Mouse (Mus musculus) right cerebral cortex, postnatal 25 days (tissue): ENCODE measurements around the gene Slc44a3.

Source experiments
- DNase-seq: peaks from one replicate; pipeline ENCODE4 v3.0.0; 2022

Slc44a3 gene

GRCm38 (mm10) chr3:121451404-121451803 lies 80.8 kb downstream of the Slc44a3 start:
- no peak for DNase-seq

GRCm38 (mm10) chr3:121449527-121449926 lies 82.7 kb downstream of the Slc44a3 start:
- DNase-seq, result no peak

- DNase-seq, result no peak
Measured at GRCm38 (mm10) chr3:121448606-121449005, 83.6 kb downstream of the Slc44a3 start.

GRCm38 (mm10) chr3:121448029-121448468 lies 84.2 kb downstream of the Slc44a3 start:
- no peak for DNase-seq

GRCm38 (mm10) chr3:121446454-121446853 lies 85.8 kb downstream of the Slc44a3 start:
- DNase-seq, result no peak

- no peak for DNase-seq
Measured at GRCm38 (mm10) chr3:121444414-121444813, 87.8 kb downstream of the Slc44a3 start.

GRCm38 (mm10) chr3:121443861-121444271 lies 88.3 kb downstream of the Slc44a3 start:
- no peak for DNase-seq

GRCm38 (mm10) chr3:121442288-121442687 lies 89.9 kb downstream of the Slc44a3 start:
- no peak for DNase-seq

GRCm38 (mm10) chr3:121441504-121441903 lies 90.7 kb downstream of the Slc44a3 start:
- no peak for DNase-seq

- DNase-seq, result no peak
Measured at GRCm38 (mm10) chr3:121439623-121440161, 92.5 kb downstream of the Slc44a3 start.

- DNase-seq, result no peak
Measured at GRCm38 (mm10) chr3:121437996-121438395, 94.2 kb downstream of the Slc44a3 start.

GRCm38 (mm10) chr3:121437070-121437469 lies 95.1 kb downstream of the Slc44a3 start:
- no peak for DNase-seq

GRCm38 (mm10) chr3:121435296-121435695 lies 96.9 kb downstream of the Slc44a3 start:
- DNase-seq, result no peak

GRCm38 (mm10) chr3:121433968-121434533 lies 98.2 kb downstream of the Slc44a3 start:
- DNase-seq, result no peak

GRCm38 (mm10) chr3:121433359-121433758 lies 98.8 kb downstream of the Slc44a3 start:
- no peak for DNase-seq

- no peak for DNase-seq
Measured at GRCm38 (mm10) chr3:121430289-121430936, 101.8 kb downstream of the Slc44a3 start.

- DNase-seq, result no peak
Measured at GRCm38 (mm10) chr3:121429469-121429868, 102.7 kb downstream of the Slc44a3 start.

- no peak for DNase-seq
Measured at GRCm38 (mm10) chr3:121428696-121429259, 103.4 kb downstream of the Slc44a3 start.

GRCm38 (mm10) chr3:121428230-121428629 lies 104.0 kb downstream of the Slc44a3 start:
- DNase-seq, result peak; percentile 12

- DNase-seq, result peak; percentile 38
Measured at GRCm38 (mm10) chr3:121427520-121427908, 104.7 kb downstream of the Slc44a3 start.

- DNase-seq, result peak; percentile 69
Measured at GRCm38 (mm10) chr3:121426621-121427519, 105.3 kb downstream of the Slc44a3 start.

- peak; percentile 86 for DNase-seq
Measured at GRCm38 (mm10) chr3:121425861-121426620, 106.2 kb downstream of the Slc44a3 start, which contains the start of gene Cnn3. Cnn3 (plus strand) TSS chr3:121426497.
